Mouse (Mus musculus): ENCODE measurements at regions not wholly inside any gene's neighbourhood (a gene's known extent, or its start where the extent isn't known, plus 50 kb on each side); places are given as distances from the start of the nearest gene placed in this dataset. TPM values are rescaled to one million over a fixed set of nuclear protein-coding genes. Genes with fewer than 3 reads are reported as not detected.

DNA sequence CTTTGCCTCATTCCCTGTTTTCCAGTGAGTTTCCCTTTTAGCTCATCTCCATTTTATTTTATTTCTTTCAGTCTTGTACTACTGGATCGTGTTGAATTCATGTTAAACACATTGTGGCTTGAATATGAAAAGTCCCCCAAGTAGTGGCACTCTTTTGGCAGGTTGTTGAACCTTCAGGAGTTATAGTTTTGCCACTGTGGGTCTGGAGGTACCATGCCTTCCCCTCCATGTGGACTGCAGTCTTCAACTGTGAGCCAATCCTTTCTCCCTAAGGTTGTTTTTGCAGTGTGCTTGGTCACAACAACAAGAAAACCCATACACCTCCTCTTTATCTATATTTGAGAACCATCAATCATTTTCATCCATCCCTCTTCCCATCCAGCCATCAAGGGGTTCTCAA lies 88.9 kb upstream of the Nrp1 start:
- intact Hi-C loops (cut with DNase I), result no loop called here

GRCm38 (mm10) chr8:128272866-128273344 lies 85.5 kb upstream of the Nrp1 start:
- intact Hi-C loops (cut with DNase I), result no loop called here
- DNase-seq, result peak; percentile 37

More for the DNA sequence above, 88.9 kb upstream of the Nrp1 start:
- DNase-seq, result no peak

- no peak for DNase-seq
- intact Hi-C loops (cut with DNase I), result no loop called here
Measured at GRCm38 (mm10) chr8:128276475-128276874, 81.9 kb upstream of the Nrp1 start.

DNA sequence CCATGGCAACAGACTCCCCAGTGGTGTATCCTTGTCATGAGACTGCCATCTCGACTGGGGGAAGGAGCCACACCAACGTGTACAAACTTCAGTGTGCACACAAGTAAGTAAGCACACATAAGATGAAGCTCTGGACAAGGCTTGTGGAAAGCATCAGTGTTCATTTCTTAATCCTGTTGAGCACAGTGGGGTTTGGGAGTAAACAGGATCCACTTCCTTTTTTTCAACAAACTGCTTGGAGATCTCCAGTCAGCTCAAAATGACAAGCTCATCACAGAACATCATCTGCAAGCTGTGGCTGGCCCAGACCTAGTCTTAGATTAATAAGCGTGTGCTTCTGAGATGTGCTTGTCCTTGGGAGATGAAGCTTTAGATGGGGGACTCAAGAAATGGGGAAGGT lies 75.6 kb upstream of the Nrp1 start:
- intact Hi-C loops (cut with DNase I), result no loop called here
- DNase-seq, result no peak

DNA sequence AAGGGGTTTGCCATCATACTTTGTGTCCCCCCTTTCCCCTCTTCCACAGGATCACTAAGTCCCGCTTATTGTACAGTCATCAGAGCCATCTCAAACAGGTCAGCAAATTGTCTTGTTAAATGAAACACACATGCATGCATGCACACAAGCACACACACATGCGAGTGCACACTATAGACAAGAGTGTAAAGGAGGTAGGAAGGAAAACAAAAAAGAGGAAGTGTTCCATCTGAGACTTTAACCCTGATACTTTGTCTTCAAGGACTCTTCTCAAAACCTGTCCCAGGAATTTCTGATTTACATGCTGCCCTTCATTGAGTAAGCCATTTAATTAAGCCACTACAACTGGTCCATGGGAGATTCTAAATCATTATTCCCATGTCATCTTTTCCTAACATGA lies 75.0 kb upstream of the Nrp1 start:
- DNase-seq, result no peak
- intact Hi-C loops (cut with DNase I), result no loop called here

GRCm38 (mm10) chr8:128284816-128285215 lies 73.6 kb upstream of the Nrp1 start:
- intact Hi-C loops (cut with DNase I), result no loop called here
- no peak for DNase-seq

GRCm38 (mm10) chr8:128290076-128290475 lies 68.3 kb upstream of the Nrp1 start:
- DNase-seq, result no peak
- intact Hi-C loops (cut with DNase I), result no loop called here

- intact Hi-C loops (cut with DNase I), result no loop called here
- DNase-seq, result no peak
Measured at GRCm38 (mm10) chr8:128292394-128292793, 66.0 kb upstream of the Nrp1 start.

- intact Hi-C loops (cut with DNase I), result no loop called here
- DNase-seq, result peak; percentile 1
Measured at GRCm38 (mm10) chr8:128296728-128297380, 61.5 kb upstream of the Nrp1 start.

DNA sequence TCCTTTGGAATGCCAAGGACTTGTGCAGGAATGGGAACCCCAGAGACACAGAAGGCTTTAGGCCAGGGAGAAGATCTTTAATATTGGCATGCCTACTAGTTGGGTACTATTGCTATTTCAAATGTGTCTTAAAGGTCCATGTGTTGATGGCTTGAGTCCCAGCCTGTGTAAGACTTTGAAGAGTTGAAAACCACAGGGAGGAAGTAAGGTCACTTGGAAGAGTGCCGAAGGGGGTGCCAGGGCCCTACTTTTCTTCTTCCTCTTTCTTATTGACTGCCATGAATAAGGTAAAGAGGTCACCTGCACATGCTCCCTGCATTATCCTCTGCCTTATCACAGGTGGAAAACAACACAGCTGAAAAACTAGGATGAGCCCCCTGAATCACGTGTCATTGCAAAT lies 56.1 kb upstream of the Nrp1 start:
- no peak for DNase-seq
- intact Hi-C loops (cut with DNase I), result no loop called here

Small RNA genes lying in the stretch of these regions (microRNA-seq; reads per million reads assigned to microRNA genes)
- not detected for gene Mir21c

Measured in left cerebral cortex, postnatal 4 days (tissue).